Mouse (Mus musculus): ENCODE measurements around the gene Kif14.

- TF ChIP-seq POLR2A (IDR thresholded peaks at IDR 0.05; ENCODE audit: insufficient read depth, low read depth, low read length) (no peak), CTCF (IDR thresholded peaks at IDR 0.05) (no peak)
Observed at GRCm38 (mm10) chr1:136469408-136469807, 3.3 kb downstream of the Kif14 start.

Measured in heart, adult 2 months (tissue).